Mouse (Mus musculus): Measurements from ENCODE around the gene Tecpr2. TPM values are rescaled to one million over a fixed set of nuclear protein-coding genes. Genes with fewer than 3 reads are reported as not detected.
"Not testable (repeated sequence)": the region's sequence is repeated elsewhere in the genome, so short reads cannot be mapped to it uniquely, and the experiment has no call there.

Gene Tecpr2
- total and polyA plus RNA-seq, 3 experiments: 3.6 to 5.2 (median 5.1) TPM

DNA sequence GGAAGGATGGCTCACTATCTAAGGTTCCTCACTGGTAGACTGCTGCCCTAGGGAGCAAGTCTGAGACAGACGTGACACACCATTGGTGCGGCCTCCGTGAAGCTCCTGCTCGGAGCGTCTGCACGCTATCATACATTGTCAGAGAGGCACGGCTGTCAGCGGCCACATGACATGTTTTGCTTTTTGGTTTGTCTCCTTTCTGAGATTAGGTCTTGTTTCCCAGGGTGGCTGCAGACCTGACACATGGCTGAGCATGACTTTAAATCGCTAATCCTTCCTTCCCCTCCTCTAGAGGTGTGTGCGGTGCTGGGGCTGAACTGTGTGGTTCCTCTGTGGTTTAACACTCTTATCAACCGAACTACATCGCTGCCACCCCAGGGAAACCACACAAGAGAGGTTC, 37.6 kb upstream of the Tecpr2 start:
- TF ChIP-seq EP300 (IDR thresholded peaks at IDR 0.05; ENCODE audit: insufficient read depth, low read depth, low read length) (no peak), POLR2A (IDR thresholded peaks at IDR 0.05; ENCODE audit: insufficient read depth, low read depth, low read length) (no peak), CTCF (IDR thresholded peaks at IDR 0.05) (no peak)
- intact Hi-C loops (cut with DNase I): no loop called here

DNA sequence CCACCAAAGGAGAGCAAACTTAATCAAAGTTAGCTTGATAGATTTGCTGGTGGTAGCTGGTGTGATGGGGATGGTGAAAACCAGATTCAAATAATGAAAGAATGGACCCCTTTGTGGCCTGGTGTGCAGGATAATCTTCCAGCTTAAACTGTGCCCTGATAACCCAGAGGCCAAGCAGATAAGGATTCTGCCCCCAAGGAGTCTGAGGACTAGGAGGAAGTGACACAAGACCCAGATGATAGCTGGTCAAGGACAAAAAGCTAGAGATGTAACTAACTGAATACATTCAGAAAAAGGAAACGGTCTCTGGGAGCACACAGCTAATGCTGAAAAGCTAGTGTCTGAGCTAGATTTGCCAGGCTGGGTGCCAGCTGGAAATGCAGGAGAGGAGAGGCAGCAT, 37.1 kb upstream of the Tecpr2 start:
- DNase-seq: no peak
- no peaks in the 10 kb centered on the region for H3K27me3 ChIP-seq (ENCODE audit: control insufficient read depth, insufficient read depth, low read length)
- no peak for TF ChIP-seq POLR2A (IDR thresholded peaks at IDR 0.05; ENCODE audit: insufficient read depth, low read depth, low read length)
- no peak for TF ChIP-seq EP300 (IDR thresholded peaks at IDR 0.05; ENCODE audit: insufficient read depth, low read depth, low read length)
- TF ChIP-seq CTCF (IDR thresholded peaks at IDR 0.05): no peak
- WGBS: 74% methylated on average over 1 of the region's 1 CpGs
- H3K4me3 ChIP-seq: no peak overlapping the region
- H3K4me1 ChIP-seq (ENCODE audit: control insufficient read depth, insufficient read depth, low read length): peaks cover 3% of the 10 kb centered on the region
- H3K79me2 ChIP-seq (replicated peaks; ENCODE audit: control insufficient read depth, insufficient read depth, low read length): no peaks in the 10 kb centered on the region
- intact Hi-C loops (cut with DNase I): no loop called here
- no peak overlapping the region for H3K27ac ChIP-seq
- no peaks in the 10 kb centered on the region for H3K36me3 ChIP-seq (ENCODE audit: control insufficient read depth, insufficient read depth, low read length)
- no peak overlapping the region for H3K9ac ChIP-seq (ENCODE audit: low read depth, low read length)

More for the DNA sequence above, 37.6 kb upstream of the Tecpr2 start:
- no peaks in the 10 kb centered on the region for H3K27me3 ChIP-seq (ENCODE audit: control insufficient read depth, insufficient read depth, low read length)
- no peak overlapping the region for H3K4me3 ChIP-seq
- H3K27ac ChIP-seq: no peak overlapping the region
- WGBS: 48% methylated on average over 12 of the region's 12 CpGs
- H3K9ac ChIP-seq (ENCODE audit: low read depth, low read length): no peak overlapping the region; the same call in 1 of the 2 replicates
- peaks cover 3% of the 10 kb centered on the region for H3K4me1 ChIP-seq (ENCODE audit: control insufficient read depth, insufficient read depth, low read length)
- no peaks in the 10 kb centered on the region for H3K36me3 ChIP-seq (ENCODE audit: control insufficient read depth, insufficient read depth, low read length)
- DNase-seq: no peak
- H3K79me2 ChIP-seq (replicated peaks; ENCODE audit: control insufficient read depth, insufficient read depth, low read length): no peaks in the 10 kb centered on the region

DNA sequence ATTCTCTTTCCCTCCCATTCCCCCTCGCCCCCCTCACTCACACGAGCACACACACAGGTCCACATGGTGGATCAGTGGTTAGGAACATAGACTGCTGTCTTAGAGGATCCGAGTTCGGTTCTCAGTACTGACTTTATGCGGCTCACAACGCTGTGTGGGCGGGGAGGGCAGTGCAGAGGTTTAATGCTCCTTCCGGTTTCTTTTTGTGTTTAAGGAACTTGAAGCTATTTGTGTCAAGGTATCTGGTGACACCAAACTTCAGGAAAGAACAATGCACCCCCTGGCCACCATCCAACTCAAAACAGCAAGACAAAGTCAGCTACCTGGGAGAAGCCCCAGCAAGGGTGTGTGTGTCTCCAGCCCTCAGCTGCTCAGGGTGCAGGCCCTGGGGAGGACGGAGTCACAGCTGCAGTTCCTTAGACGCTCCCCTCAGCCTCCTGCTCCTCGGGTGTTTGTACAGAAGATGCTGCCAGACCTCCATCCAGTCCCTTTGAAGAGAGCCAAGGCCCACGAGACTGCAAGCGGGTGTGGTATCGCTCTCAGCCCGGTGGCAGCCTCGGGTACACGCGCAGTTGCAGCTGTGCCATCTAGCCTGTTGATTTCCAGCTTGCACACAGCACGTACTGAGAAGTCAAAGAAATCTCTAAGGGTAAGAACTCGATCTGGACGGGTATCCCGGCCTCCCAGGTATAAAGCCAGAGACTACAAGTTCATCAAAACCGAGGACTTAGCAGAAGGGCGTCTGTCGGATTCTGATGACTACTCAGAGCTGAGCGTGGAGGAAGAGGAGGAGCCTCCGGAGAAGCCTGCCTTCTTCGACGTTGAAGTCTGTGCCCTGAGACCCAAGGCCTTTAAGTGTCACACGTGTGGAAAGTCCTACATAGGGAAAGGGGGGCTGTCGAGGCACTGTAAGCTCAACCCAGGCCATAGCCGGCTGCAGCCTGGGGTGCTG, 34.0 kb upstream of the Tecpr2 start:
- Histone ChIP-seq H3K27me3 (ENCODE audit: control insufficient read depth, insufficient read depth, low read length) (no peaks in the 10 kb centered on the region), H3K79me2 (replicated peaks; ENCODE audit: control insufficient read depth, insufficient read depth, low read length) (no peaks in the 10 kb centered on the region), H3K4me3 (no peak overlapping the region), H3K4me1 (ENCODE audit: control insufficient read depth, insufficient read depth, low read length) (peaks cover 3% of the 10 kb centered on the region), H3K36me3 (ENCODE audit: control insufficient read depth, insufficient read depth, low read length) (no peaks in the 10 kb centered on the region), H3K27ac (no peak overlapping the region), H3K9ac (ENCODE audit: low read depth, low read length) (no peak overlapping the region)
- TF ChIP-seq CTCF (IDR thresholded peaks at IDR 0.05) (no peak), POLR2A (IDR thresholded peaks at IDR 0.05; ENCODE audit: insufficient read depth, low read depth, low read length) (no peak), EP300 (IDR thresholded peaks at IDR 0.05; ENCODE audit: insufficient read depth, low read depth, low read length) (no peak)
- 75% methylated on average over 32 of the region's 32 CpGs for WGBS
- intact Hi-C loops (cut with DNase I): no loop called here
- DNase-seq: no peak

DNA sequence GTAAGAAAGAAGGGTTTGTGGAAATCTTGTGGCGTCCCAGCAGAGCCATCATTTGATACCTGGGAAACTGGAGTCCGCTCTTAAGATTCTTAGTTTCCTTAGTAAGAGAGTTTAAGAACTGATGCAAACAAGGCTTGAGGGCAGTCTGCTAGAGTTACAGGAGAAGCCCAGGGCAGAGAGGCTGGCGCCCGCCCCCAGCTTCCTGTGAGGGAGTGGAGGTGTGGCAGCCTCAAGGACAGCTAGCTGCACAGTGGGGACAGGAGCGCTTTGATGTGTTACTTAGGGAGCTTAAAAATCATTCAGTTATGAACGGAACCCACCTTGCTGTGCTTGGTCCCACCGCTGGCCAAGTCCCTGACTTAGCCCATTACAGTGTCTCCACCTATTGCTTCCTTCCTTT, 31.9 kb upstream of the Tecpr2 start:
- WGBS: 80% methylated on average over 7 of the region's 7 CpGs
- H3K27me3 ChIP-seq (ENCODE audit: control insufficient read depth, insufficient read depth, low read length): no peaks in the 10 kb centered on the region
- H3K4me3 ChIP-seq: no peak overlapping the region
- H3K27ac ChIP-seq: no peak overlapping the region
- DNase-seq: no peak
- H3K4me1 ChIP-seq (ENCODE audit: control insufficient read depth, insufficient read depth, low read length): no peaks in the 10 kb centered on the region
- intact Hi-C loops (cut with DNase I): no loop called here
- H3K79me2 ChIP-seq (replicated peaks; ENCODE audit: control insufficient read depth, insufficient read depth, low read length): no peaks in the 10 kb centered on the region
- TF ChIP-seq CTCF (IDR thresholded peaks at IDR 0.05) (no peak), EP300 (IDR thresholded peaks at IDR 0.05; ENCODE audit: insufficient read depth, low read depth, low read length) (no peak), POLR2A (IDR thresholded peaks at IDR 0.05; ENCODE audit: insufficient read depth, low read depth, low read length) (no peak)
- H3K9ac ChIP-seq (ENCODE audit: low read depth, low read length): no peak overlapping the region
- no peaks in the 10 kb centered on the region for H3K36me3 ChIP-seq (ENCODE audit: control insufficient read depth, insufficient read depth, low read length)

DNA sequence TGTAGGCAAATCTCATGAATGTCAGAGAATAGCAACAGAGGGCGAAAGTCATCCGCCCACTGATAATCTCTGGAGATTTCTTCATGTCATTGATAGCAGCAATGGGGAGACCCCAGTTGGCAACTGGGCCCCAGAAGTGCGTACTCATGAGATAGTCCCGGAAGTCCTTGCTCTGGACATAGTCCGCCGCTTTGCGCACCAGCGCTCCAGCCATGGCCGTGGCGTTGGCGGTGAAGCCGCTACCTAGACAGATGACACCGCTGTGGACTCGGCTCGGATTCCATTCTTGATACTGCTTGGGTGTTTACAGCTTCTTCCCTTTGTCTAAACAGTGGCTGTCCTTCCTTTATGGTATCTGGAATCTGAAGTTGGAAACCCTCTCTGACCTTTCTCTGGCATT, 30.4 kb upstream of the Tecpr2 start:
- H3K79me2 ChIP-seq (replicated peaks; ENCODE audit: control insufficient read depth, insufficient read depth, low read length); H3K4me1 ChIP-seq (ENCODE audit: control insufficient read depth, insufficient read depth, low read length); H3K27me3 ChIP-seq (ENCODE audit: control insufficient read depth, insufficient read depth, low read length); H3K27ac ChIP-seq; intact Hi-C loops (cut with DNase I); H3K36me3 ChIP-seq (ENCODE audit: control insufficient read depth, insufficient read depth, low read length); H3K9ac ChIP-seq (ENCODE audit: low read depth, low read length); H3K4me3 ChIP-seq; DNase-seq: not testable (repeated sequence)
- 95% methylated on average over 15 of the region's 15 CpGs for WGBS

DNA sequence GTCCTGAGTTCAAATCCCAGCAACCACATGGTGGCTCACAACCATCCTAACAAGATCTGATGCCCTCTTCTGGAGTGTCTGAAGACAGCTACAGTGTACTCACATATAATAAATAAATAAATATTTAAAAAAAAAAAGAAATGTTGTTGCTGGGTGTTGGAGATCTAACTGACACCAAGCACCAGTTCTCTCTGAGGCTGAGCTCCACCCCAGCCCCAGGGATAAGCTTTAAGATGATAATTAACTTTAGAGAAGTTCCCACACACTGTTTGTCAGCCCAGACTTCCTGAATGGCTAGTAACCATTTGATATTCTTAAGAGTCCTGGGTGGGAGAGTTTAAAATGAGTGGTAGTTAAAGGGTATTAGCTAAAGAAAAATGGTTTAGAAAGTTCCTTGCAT, 28.8 kb upstream of the Tecpr2 start:
- no peaks in the 10 kb centered on the region for H3K79me2 ChIP-seq (replicated peaks; ENCODE audit: control insufficient read depth, insufficient read depth, low read length)
- H3K27me3 ChIP-seq (ENCODE audit: control insufficient read depth, insufficient read depth, low read length): no peaks in the 10 kb centered on the region
- no peak overlapping the region for H3K4me3 ChIP-seq
- H3K36me3 ChIP-seq (ENCODE audit: control insufficient read depth, insufficient read depth, low read length): no peaks in the 10 kb centered on the region
- H3K9ac ChIP-seq (ENCODE audit: low read depth, low read length): no peak overlapping the region
- DNase-seq: no peak
- TF ChIP-seq POLR2A (IDR thresholded peaks at IDR 0.05; ENCODE audit: insufficient read depth, low read depth, low read length) (no peak), CTCF (IDR thresholded peaks at IDR 0.05) (no peak), EP300 (IDR thresholded peaks at IDR 0.05; ENCODE audit: insufficient read depth, low read depth, low read length) (no peak)
- intact Hi-C loops (cut with DNase I): no loop called here
- no peaks in the 10 kb centered on the region for H3K4me1 ChIP-seq (ENCODE audit: control insufficient read depth, insufficient read depth, low read length)
- no peak overlapping the region for H3K27ac ChIP-seq

Measured in heart, adult 2 months (tissue).